In the genomic region with DNA sequence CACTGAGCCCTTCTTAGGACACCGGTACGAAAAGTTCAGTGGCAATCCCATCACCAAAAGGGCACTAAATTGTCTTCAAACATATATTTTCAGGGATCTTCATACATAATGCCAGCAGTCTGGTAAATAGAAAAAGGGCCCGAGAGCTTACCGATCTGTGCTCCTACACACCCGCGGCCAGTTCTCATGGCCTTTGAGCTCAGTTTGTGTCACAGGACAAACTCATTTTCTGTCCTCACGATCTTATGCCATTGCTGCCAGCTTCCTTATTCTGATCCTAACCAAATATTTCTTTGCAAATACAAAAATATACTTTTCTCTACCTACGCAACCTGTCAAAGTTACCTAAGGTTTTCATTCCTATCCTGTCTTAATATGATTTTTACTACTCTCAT, we compare ENCODE assay signal across 16 mouse cellular contexts. TPM values are rescaled to one million over a fixed set of nuclear protein-coding genes. Genes with fewer than 3 reads are reported as not detected.
DNase-seq lines count a peak whose midpoint lies in the region; ATAC-seq lines count a peak whose summit lies in the region.
"Had no signal": no experiment of that assay in that cellular context is flagged by ENCODE, and none has a peak within 500 bp of the region (broad histone marks: within the 10 kb centered on the region; RNA-seq: fewer than 3 reads in every experiment).

No protein-coding gene starts in this region.

- no peaks in the 10 kb centered on the region for H3K27me3 ChIP-seq in embryonic facial prominence, embryonic 14.5 days (replicated peaks; ENCODE audit: control insufficient read depth, insufficient read depth, low read length)
- peaks cover 4% of the 10 kb centered on the region; the same call in 1 of the 2 replicates for H3K27me3 ChIP-seq in embryonic facial prominence, embryonic 10.5 days (replicated peaks; ENCODE audit: low read depth, poor library complexity, severe bottlenecking)
- no peaks in the 10 kb centered on the region; the same call in 1 of the 2 replicates for H3K27me3 ChIP-seq in kidney, embryonic 15.5 days
- H3K27me3 ChIP-seq in liver, embryonic 15.5 days = peaks cover 9% of the 10 kb centered on the region
- H3K27me3 ChIP-seq in liver, embryonic 11.5 days (replicated peaks; ENCODE audit: control insufficient read depth, insufficient read depth, low read length) = no peaks in the 10 kb centered on the region
- H3K27me3 ChIP-seq in midbrain, embryonic 15.5 days (replicated peaks) = no peaks in the 10 kb centered on the region
- H3K27me3 ChIP-seq in midbrain, embryonic 13.5 days = no peaks in the 10 kb centered on the region
- H3K27me3 ChIP-seq: embryonic facial prominence, embryonic 13.5 days; neural tube, embryonic 15.5 days; stomach, embryonic 15.5 days had no signal

- no peak for ATAC-seq in embryonic facial prominence, embryonic 14.5 days (ENCODE audit: low read depth)
- 0 out of 2 replicates have a peak, but pooled peaks have one; percentile 3 for ATAC-seq in kidney, embryonic 15.5 days (replicated peaks; ENCODE audit: low FRiP score)
- ATAC-seq in liver, embryonic 15.5 days (ENCODE audit: insufficient read depth) = no peak
- ATAC-seq in liver, embryonic 11.5 days (replicated peaks; ENCODE audit: low FRiP score) = no peak
- no peak for ATAC-seq in midbrain, embryonic 15.5 days (replicated peaks)
- no peak for ATAC-seq in midbrain, embryonic 13.5 days

- H3K9ac ChIP-seq in embryonic facial prominence, embryonic 14.5 days (ENCODE audit: low read depth, low read length) = no peak overlapping the region
- H3K9ac ChIP-seq in kidney, embryonic 15.5 days = no peak overlapping the region
- no peak overlapping the region for H3K9ac ChIP-seq in liver, embryonic 15.5 days
- no peak overlapping the region for H3K9ac ChIP-seq in liver, embryonic 11.5 days (ENCODE audit: low read depth, low read length)
- no peak overlapping the region for H3K9ac ChIP-seq in midbrain, embryonic 15.5 days
- no peak overlapping the region for H3K9ac ChIP-seq in midbrain, embryonic 13.5 days (replicated peaks)
- H3K9ac ChIP-seq: heart, embryonic 12.5 days; neural tube, embryonic 15.5 days; stomach, embryonic 15.5 days had no signal

- DNase-seq in embryonic facial prominence, embryonic 14.5 days (ENCODE audit: low spot score) = no peak
- DNase-seq in embryonic facial prominence, embryonic 10.5 days (ENCODE audit: low spot score) = no peak
- no peak for DNase-seq in kidney, adult 8-10 months
- no peak for DNase-seq in liver, embryonic 11.5 days (ENCODE audit: low spot score)

- 0 out of 2 replicates have a peak overlapping the region, but pooled peaks have one; percentile 45 for H3K4me2 ChIP-seq in embryonic facial prominence, embryonic 14.5 days (ENCODE audit: low read depth, low read length)
- H3K4me2 ChIP-seq in kidney, embryonic 15.5 days = peak overlapping the region; percentile 56
- 0 out of 2 replicates have a peak overlapping the region, but pooled peaks have one; percentile 39 for H3K4me2 ChIP-seq in liver, embryonic 15.5 days
- no peak overlapping the region for H3K4me2 ChIP-seq in liver, embryonic 11.5 days
- H3K4me2 ChIP-seq in midbrain, embryonic 15.5 days = no peak overlapping the region
- H3K4me2 ChIP-seq in midbrain, embryonic 13.5 days (replicated peaks) = no peak overlapping the region

- peaks cover 6% of the 10 kb centered on the region for H3K4me1 ChIP-seq in embryonic facial prominence, embryonic 14.5 days (ENCODE audit: control insufficient read depth, insufficient read depth, low read length)
- peaks cover 15% of the 10 kb centered on the region for H3K4me1 ChIP-seq in embryonic facial prominence, embryonic 10.5 days
- peaks cover 20% of the 10 kb centered on the region for H3K4me1 ChIP-seq in kidney, embryonic 15.5 days
- no peaks in the 10 kb centered on the region; the same call in 1 of the 2 replicates for H3K4me1 ChIP-seq in liver, embryonic 15.5 days (replicated peaks)
- no peaks in the 10 kb centered on the region for H3K4me1 ChIP-seq in liver, embryonic 11.5 days (replicated peaks; ENCODE audit: control insufficient read depth, insufficient read depth, low read length)
- peaks cover 20% of the 10 kb centered on the region for H3K4me1 ChIP-seq in midbrain, embryonic 15.5 days
- peaks cover 15% of the 10 kb centered on the region for H3K4me1 ChIP-seq in midbrain, embryonic 13.5 days (replicated peaks)

- no peak overlapping the region for H3K27ac ChIP-seq in embryonic facial prominence, embryonic 14.5 days (replicated peaks; ENCODE audit: low read depth, low read length)
- no peak overlapping the region for H3K27ac ChIP-seq in embryonic facial prominence, embryonic 10.5 days (replicated peaks)
- peak overlapping the region; percentile 82 for H3K27ac ChIP-seq in kidney, embryonic 15.5 days
- no peak overlapping the region for H3K27ac ChIP-seq in liver, embryonic 15.5 days (replicated peaks)
- no peak overlapping the region for H3K27ac ChIP-seq in liver, embryonic 11.5 days (ENCODE audit: low read depth, low read length)
- H3K27ac ChIP-seq in midbrain, embryonic 15.5 days = peak overlapping the region; percentile 6; the same call in 1 of the 2 replicates
- H3K27ac ChIP-seq in midbrain, embryonic 13.5 days = no peak overlapping the region
- H3K27ac ChIP-seq: embryonic facial prominence, embryonic 13.5 days; heart, adult 2 months; macrophage; stomach, embryonic 15.5 days had no signal

- no peak overlapping the region for H3K4me3 ChIP-seq in embryonic facial prominence, embryonic 14.5 days (ENCODE audit: low read depth, low read length)
- H3K4me3 ChIP-seq in embryonic facial prominence, embryonic 10.5 days = no peak overlapping the region
- no peak overlapping the region for H3K4me3 ChIP-seq in kidney, embryonic 15.5 days (replicated peaks)
- no peak overlapping the region for H3K4me3 ChIP-seq in liver, embryonic 15.5 days (replicated peaks)
- H3K4me3 ChIP-seq in liver, embryonic 11.5 days (ENCODE audit: low read depth, low read length) = no peak overlapping the region
- H3K4me3 ChIP-seq in midbrain, embryonic 15.5 days = no peak overlapping the region
- H3K4me3 ChIP-seq in midbrain, embryonic 13.5 days (replicated peaks) = no peak overlapping the region
- H3K4me3 ChIP-seq: erythroblast, embryonic 14.5 days; heart, adult 2 months had no signal

- WGBS in embryonic facial prominence, embryonic 14.5 days = 84% methylated on average over 8 of the region's 8 CpGs
- 87% methylated on average over 8 of the region's 8 CpGs for WGBS in embryonic facial prominence, embryonic 10.5 days
- WGBS in kidney, embryonic 15.5 days = 74% methylated on average over 8 of the region's 8 CpGs
- 75% methylated on average over 8 of the region's 8 CpGs for WGBS in liver, embryonic 15.5 days (ENCODE audit: insufficient replicate concordance)
- WGBS in liver, embryonic 11.5 days = 89% methylated on average over 8 of the region's 8 CpGs
- WGBS in midbrain, embryonic 15.5 days = 87% methylated on average over 8 of the region's 8 CpGs
- 90% methylated on average over 8 of the region's 8 CpGs for WGBS in midbrain, embryonic 13.5 days

- no peaks in the 10 kb centered on the region for H3K9me3 ChIP-seq in embryonic facial prominence, embryonic 14.5 days (ENCODE audit: control insufficient read depth, low read length)
- H3K9me3 ChIP-seq in embryonic facial prominence, embryonic 10.5 days = no peaks in the 10 kb centered on the region
- H3K9me3 ChIP-seq in kidney, embryonic 15.5 days (replicated peaks) = no peaks in the 10 kb centered on the region
- H3K9me3 ChIP-seq in liver, embryonic 15.5 days (replicated peaks) = no peaks in the 10 kb centered on the region
- H3K9me3 ChIP-seq in liver, embryonic 11.5 days (ENCODE audit: control insufficient read depth, low read length) = no peaks in the 10 kb centered on the region
- H3K9me3 ChIP-seq in midbrain, embryonic 15.5 days = no peaks in the 10 kb centered on the region
- no peaks in the 10 kb centered on the region for H3K9me3 ChIP-seq in midbrain, embryonic 13.5 days
- H3K9me3 ChIP-seq: embryonic facial prominence, embryonic 13.5 days; G1E; heart, embryonic 12.5 days; neural tube, embryonic 15.5 days; stomach, embryonic 15.5 days had no signal

- no peaks in the 10 kb centered on the region for H3K36me3 ChIP-seq in embryonic facial prominence, embryonic 14.5 days (ENCODE audit: control insufficient read depth, insufficient read depth, low read length)
- H3K36me3 ChIP-seq in embryonic facial prominence, embryonic 10.5 days (replicated peaks) = no peaks in the 10 kb centered on the region
- no peaks in the 10 kb centered on the region for H3K36me3 ChIP-seq in kidney, embryonic 15.5 days
- H3K36me3 ChIP-seq in liver, embryonic 15.5 days (replicated peaks) = no peaks in the 10 kb centered on the region
- no peaks in the 10 kb centered on the region for H3K36me3 ChIP-seq in liver, embryonic 11.5 days (ENCODE audit: control insufficient read depth, insufficient read depth, low read length)
- H3K36me3 ChIP-seq in midbrain, embryonic 15.5 days (replicated peaks) = no peaks in the 10 kb centered on the region
- H3K36me3 ChIP-seq in midbrain, embryonic 13.5 days = no peaks in the 10 kb centered on the region
- H3K36me3 ChIP-seq: embryonic facial prominence, embryonic 13.5 days; G1E; heart, embryonic 12.5 days; neural tube, embryonic 15.5 days; stomach, embryonic 15.5 days had no signal

RNA-seq across cellular contexts. Expression of a gene that starts 30.6 kb away (rescaled TPM):
- polyA plus RNA-seq in embryonic facial prominence, embryonic 14.5 days (2014; fragmentation: Nextera tagmentation; extraction: Ambion mirVana) = 25.8 and 27.3 TPM in 2 replicates
- polyA plus RNA-seq in embryonic facial prominence, embryonic 10.5 days (2016; fragmentation: Nextera tagmentation; extraction: Ambion mirVana) = 13.8 and 17.6 TPM in 2 replicates
- 18.2 and 20.8 TPM in 2 replicates for polyA plus RNA-seq in kidney, embryonic 15.5 days (2015; fragmentation: Nextera tagmentation; extraction: Ambion mirVana)
- 31.9 and 35.9 TPM in 2 replicates for polyA plus RNA-seq in liver, embryonic 15.5 days (2015; fragmentation: Nextera tagmentation; extraction: Ambion mirVana)
- 16.7 and 18.7 TPM in 2 replicates for polyA plus RNA-seq in liver, embryonic 11.5 days (2014; fragmentation: Nextera tagmentation; extraction: Ambion mirVana)
- 1.5 and 2.0 TPM in 2 replicates for polyA plus RNA-seq in midbrain, embryonic 15.5 days (2015; fragmentation: Nextera tagmentation; extraction: Ambion mirVana)
- 2.5 and 2.6 TPM in 2 replicates for polyA plus RNA-seq in midbrain, embryonic 13.5 days (2015; fragmentation: Nextera tagmentation; extraction: Ambion mirVana)
- polyA plus RNA-seq: erythroblast, embryonic 14.5 days; G1E had no signal

RNA-seq across cellular contexts. Expression of a gene that starts 34.6 kb away (rescaled TPM):
- polyA plus RNA-seq in embryonic facial prominence, embryonic 14.5 days (2014; fragmentation: Nextera tagmentation; extraction: Ambion mirVana) = 55.6 and 61.0 TPM in 2 replicates
- polyA plus RNA-seq in embryonic facial prominence, embryonic 10.5 days (2016; fragmentation: Nextera tagmentation; extraction: Ambion mirVana) = 83.4 and 85.8 TPM in 2 replicates
- 65.5 and 67.1 TPM in 2 replicates for polyA plus RNA-seq in kidney, embryonic 15.5 days (2015; fragmentation: Nextera tagmentation; extraction: Ambion mirVana)
- 21.8 and 22.7 TPM in 2 replicates for polyA plus RNA-seq in liver, embryonic 15.5 days (2015; fragmentation: Nextera tagmentation; extraction: Ambion mirVana)
- 57.2 and 65.9 TPM in 2 replicates for polyA plus RNA-seq in liver, embryonic 11.5 days (2014; fragmentation: Nextera tagmentation; extraction: Ambion mirVana)
- 63.7 and 65.5 TPM in 2 replicates for polyA plus RNA-seq in midbrain, embryonic 15.5 days (2015; fragmentation: Nextera tagmentation; extraction: Ambion mirVana)
- 70.2 and 76.7 TPM in 2 replicates for polyA plus RNA-seq in midbrain, embryonic 13.5 days (2015; fragmentation: Nextera tagmentation; extraction: Ambion mirVana)

Comparison
In these comparisons a context has a peak if more than half of its experiments do, and no peak if none do; other contexts are left out.
1. H3K27ac ChIP-seq: peak in kidney, embryonic 15.5 days (single experiment) and midbrain, embryonic 15.5 days (single experiment); none in embryonic facial prominence, embryonic 14.5 days (single experiment), embryonic facial prominence, embryonic 10.5 days (single experiment), liver, embryonic 15.5 days (single experiment), liver, embryonic 11.5 days (single experiment) and midbrain, embryonic 13.5 days (single experiment).
2. H3K4me2 ChIP-seq: peak in embryonic facial prominence, embryonic 14.5 days (single experiment), kidney, embryonic 15.5 days (single experiment) and liver, embryonic 15.5 days (single experiment); none in liver, embryonic 11.5 days (single experiment), midbrain, embryonic 15.5 days (single experiment) and midbrain, embryonic 13.5 days (single experiment).